Mouse (Mus musculus) intestine, embryonic 14.5 days (tissue): ENCODE data around the gene Mre11a. TPM values are rescaled to one million over a fixed set of nuclear protein-coding genes. Genes with fewer than 3 reads are reported as not detected.

Experiments used
- polyA plus RNA-seq: library from polyadenylated mRNA; unstranded; fragments of >200 nt; fragmentation: Nextera tagmentation; extraction: Ambion mirVana; gene quantifications from 2 replicates; pipeline ENCODE4 v1.2.1, GENCODE M21; 2014

Mre11a gene
- polyA plus RNA-seq, 1 experiment from 2014 or later, result 29.6 TPM

Other genes with a start within 250 kb of the Mre11a start
- 22.4 and 23.6 TPM in 2 replicates for gene Amotl1, start 139.6 kb upstream of the Mre11a start, polyA plus RNA-seq
- gene Piwil4, start 43.9 kb upstream of the Mre11a start, polyA plus RNA-seq, result 0.13 and 0.49 TPM in 2 replicates
- gene Fut4, start 32.3 kb upstream of the Mre11a start, polyA plus RNA-seq, result 6.5 and 6.7 TPM in 2 replicates
- gene 1700012B09Rik, start 13.6 kb upstream of the Mre11a start, polyA plus RNA-seq, result not detected in 2 replicates
- gene Ankrd49, start 202 bp downstream of the Mre11a start, polyA plus RNA-seq, result 47.9 and 52.0 TPM in 2 replicates
- gene Gpr83, start 75.6 kb downstream of the Mre11a start, polyA plus RNA-seq, result 0.44 and 0.69 TPM in 2 replicates
- gene Izumo1r, start 119.3 kb downstream of the Mre11a start, polyA plus RNA-seq, result not detected in 2 replicates